Mouse (Mus musculus) liver, postnatal 0 days (tissue): ENCODE measurements around the gene Dlgap5. TPM values are rescaled to one million over a fixed set of nuclear protein-coding genes. Genes with fewer than 3 reads are reported as not detected.

ENCODE experiments used
- ATAC-seq: fragments of 200-750 bp; cut with Nextera tagmentation; 2 replicates; pipeline ENCODE4 v1.8.0; 2017; ENCODE audit warnings: mild to moderate bottlenecking, moderate library complexity
- DNase-seq: peaks from one replicate; pipeline ENCODE4 v3.0.0-alpha.2; 2016
- H3K27ac ChIP-seq: fragments of 300-500 bp; sonication (generic); 2 replicates; pipeline ENCODE4 v1.5.1; 2014; ENCODE audit warnings: antibody characterized with exemption, moderate library complexity, mild to moderate bottlenecking, low read depth
- H3K27me3 ChIP-seq: fragments of 300-500 bp; sonication (generic); 2 replicates; pipeline ENCODE4 v1.6.1; 2014; ENCODE audit warnings: low read length, control low read depth, mixed read lengths; ENCODE audit not compliant: insufficient read depth
- H3K36me3 ChIP-seq: fragments of 300-500 bp; sonication (generic); replicated peaks from 2 replicates; pipeline ENCODE4 v1.6.1; 2014; ENCODE audit warnings: mild to moderate bottlenecking, control low read depth, low read length, moderate library complexity, mixed read lengths; ENCODE audit not compliant: insufficient read depth
- H3K4me1 ChIP-seq: fragments of 300-500 bp; sonication (generic); 2 replicates; pipeline ENCODE4 v1.6.1; 2014; ENCODE audit warnings: antibody characterized with exemption, mild to moderate bottlenecking, control low read depth; ENCODE audit not compliant: insufficient read depth
- H3K4me2 ChIP-seq: fragments of 300-500 bp; sonication (generic); 2 replicates; pipeline ENCODE4 v1.6.1; 2014; ENCODE audit warnings: low read depth, mild to moderate bottlenecking, low read length, moderate library complexity, mixed read lengths
- H3K4me3 ChIP-seq: fragments of 300-500 bp; sonication (generic); 2 replicates; pipeline ENCODE4 v1.5.1; 2014; ENCODE audit warnings: low read depth, low read length
- H3K9ac ChIP-seq: fragments of 300-500 bp; sonication (generic); replicated peaks from 2 replicates; pipeline ENCODE4 v1.6.1; 2014; ENCODE audit warnings: mild to moderate bottlenecking, moderate library complexity
- H3K9me3 ChIP-seq: fragments of 300-500 bp; sonication (generic); 2 replicates; pipeline ENCODE4 v1.6.1; 2016; ENCODE audit warnings: mild to moderate bottlenecking, control low read depth, low read length, mixed read lengths
- CTCF ChIP-seq: sonication (generic); IDR thresholded peaks from 2 replicates; pipeline ENCODE4 v1.5.1; 2016; ENCODE audit warnings: antibody characterized with exemption, low read depth
- EP300 ChIP-seq: IDR thresholded peaks from 2 replicates; pipeline ENCODE4 v1.6.1; 2016; ENCODE audit warnings: antibody characterized with exemption, low read depth, mild to moderate bottlenecking
- WGBS: fragments of 180-500 bp; shearing (Covaris S2); extraction: QIAGEN DNeasy Blood & Tissue Kit; methylation state at CpG from one replicate; pipeline ENCODE4 v1.1.7; 2014; ENCODE audit not compliant: insufficient replicate concordance; 5-methylcytosine and 5-hydroxymethylcytosine counted together
- polyA plus RNA-seq: library from polyadenylated mRNA; unstranded; fragments of >200 nt; fragmentation: Nextera tagmentation; extraction: Ambion mirVana; gene quantifications from 2 replicates; pipeline ENCODE4 v1.2.1, GENCODE M21; 2015

Gene Dlgap5
- polyA plus RNA-seq, 1 experiment from 2014 or later, result 16.9 TPM

GRCm38 (mm10) chr14:47417346-47417745 is 861 bp downstream of the Dlgap5 start:
- H3K9me3 ChIP-seq, result no peaks in the 10 kb centered on the region
- H3K4me2 ChIP-seq, result peak overlapping the region; percentile 75
- TF ChIP-seq CTCF (no peak), EP300 (no peak)
- peak overlapping the region; percentile 88 for H3K4me3 ChIP-seq
- peak overlapping the region; percentile 70 for H3K27ac ChIP-seq
- 27% methylated on average over 3 of the region's 3 CpGs for WGBS
- H3K36me3 ChIP-seq, result peaks cover 38% of the 10 kb centered on the region
- peak overlapping the region; percentile 85 for H3K9ac ChIP-seq
- DNase-seq (no peak), ATAC-seq (no peak)
- no peaks in the 10 kb centered on the region for H3K27me3 ChIP-seq
- H3K4me1 ChIP-seq, result peaks cover 14% of the 10 kb centered on the region

GRCm38 (mm10) chr14:47406000-47406399 is 12.2 kb downstream of the Dlgap5 start:
- no peak for ATAC-seq
- TF ChIP-seq CTCF, result no peak
- no peak for TF ChIP-seq EP300
- 87% methylated on average over 9 of the region's 9 CpGs for WGBS
- DNase-seq, result no peak
- peaks cover 89% of the 10 kb centered on the region for H3K36me3 ChIP-seq
- H3K9me3 ChIP-seq, result no peaks in the 10 kb centered on the region
- no peaks in the 10 kb centered on the region; the same call in 1 of the 2 replicates for H3K4me1 ChIP-seq
- no peak overlapping the region for H3K4me2 ChIP-seq
- no peak overlapping the region for H3K4me3 ChIP-seq
- H3K27ac ChIP-seq, result no peak overlapping the region
- no peak overlapping the region for H3K9ac ChIP-seq
- no peaks in the 10 kb centered on the region for H3K27me3 ChIP-seq

- no peaks in the 10 kb centered on the region; the same call in 1 of the 2 replicates for H3K4me1 ChIP-seq
- TF ChIP-seq CTCF (no peak), EP300 (no peak)
- ATAC-seq (peak; percentile 69), DNase-seq (no peak)
- H3K27me3 ChIP-seq, result no peaks in the 10 kb centered on the region
- H3K9me3 ChIP-seq, result no peaks in the 10 kb centered on the region
- H3K27ac ChIP-seq, result no peak overlapping the region
- H3K9ac ChIP-seq, result no peak overlapping the region
- H3K4me2 ChIP-seq, result no peak overlapping the region
- peaks cover 82% of the 10 kb centered on the region for H3K36me3 ChIP-seq
- H3K4me3 ChIP-seq, result no peak overlapping the region
- whole genome bisulfite sequencing, result 69% methylated on average over 8 of the region's 8 CpGs
Observed at GRCm38 (mm10) chr14:47402735-47403134, 15.5 kb downstream of the Dlgap5 start.

- Histone ChIP-seq H3K4me2 (no peak overlapping the region), H3K9ac (no peak overlapping the region), H3K27ac (no peak overlapping the region), H3K4me3 (no peak overlapping the region), H3K4me1 (no peaks in the 10 kb centered on the region), H3K9me3 (no peaks in the 10 kb centered on the region), H3K36me3 (peaks cover 74% of the 10 kb centered on the region), H3K27me3 (no peaks in the 10 kb centered on the region)
- 71% methylated on average over 5 of the region's 5 CpGs for WGBS
- TF ChIP-seq EP300 (no peak), CTCF (peak; percentile 66; the same call in 1 of the 2 replicates)
- ATAC-seq, result 0 out of 2 replicates have a peak, but pooled peaks have one; percentile 31
- peak; percentile 27 for DNase-seq
Observed at GRCm38 (mm10) chr14:47396165-47396652, 22.0 kb downstream of the Dlgap5 start.

- Histone ChIP-seq H3K9me3 (no peaks in the 10 kb centered on the region), H3K4me2 (no peak overlapping the region), H3K27ac (no peak overlapping the region), H3K4me1 (no peaks in the 10 kb centered on the region), H3K4me3 (no peak overlapping the region), H3K36me3 (peaks cover 77% of the 10 kb centered on the region), H3K27me3 (no peaks in the 10 kb centered on the region), H3K9ac (no peak overlapping the region)
- ATAC-seq (no peak), DNase-seq (no peak)
- WGBS, result 85% methylated on average over 15 of the region's 15 CpGs
- TF ChIP-seq CTCF (no peak), EP300 (no peak)
Observed at GRCm38 (mm10) chr14:47395462-47396026, 22.7 kb downstream of the Dlgap5 start.

GRCm38 (mm10) chr14:47395007-47395406 is 23.2 kb downstream of the Dlgap5 start:
- 92% methylated on average over 6 of the region's 6 CpGs for WGBS

More at GRCm38 (mm10) chr14:47395007-47395406, 23.2 kb downstream of the Dlgap5 start:
- ATAC-seq (no peak), DNase-seq (no peak)
- Histone ChIP-seq H3K4me2 (no peak overlapping the region), H3K4me1 (no peaks in the 10 kb centered on the region), H3K4me3 (no peak overlapping the region), H3K9me3 (no peaks in the 10 kb centered on the region), H3K27ac (no peak overlapping the region), H3K27me3 (no peaks in the 10 kb centered on the region), H3K9ac (no peak overlapping the region), H3K36me3 (peaks cover 80% of the 10 kb centered on the region)
- TF ChIP-seq EP300 (no peak), CTCF (no peak)
